Mouse (Mus musculus): Measurements from ENCODE around the gene Dysf.

GRCm38 (mm10) chr6:84029775-84030174 is 21.4 kb downstream of the Dysf start:
- no peak for TF ChIP-seq ZNF384 (IDR thresholded peaks at IDR 0.05; ENCODE audit: low read depth, low read length)
- TF ChIP-seq ZC3H11A (IDR thresholded peaks at IDR 0.05; ENCODE audit: borderline replicate concordance, low read depth, low read length) = no peak
- TF ChIP-seq CHD2 (IDR thresholded peaks at IDR 0.05; ENCODE audit: low read depth, low read length) = no peak
